Mouse (Mus musculus) olfactory bulb, adult 2 months (tissue): ENCODE data around the gene Nacc1.

Source experiments
- CTCF ChIP-seq: fragments of 200-500 bp; IDR thresholded peaks from 2 replicates; pipeline ENCODE4 v1.5.1; 2012; ENCODE audit warnings: low read depth, mild to moderate bottlenecking, low read length, moderate library complexity; ENCODE audit not compliant: insufficient read depth
- POLR2A ChIP-seq: fragments of 200-500 bp; IDR thresholded peaks from 2 replicates; pipeline ENCODE4 v1.6.1; 2012; ENCODE audit warnings: mild to moderate bottlenecking, low read depth, low read length, moderate library complexity; ENCODE audit not compliant: insufficient read depth

DNA sequence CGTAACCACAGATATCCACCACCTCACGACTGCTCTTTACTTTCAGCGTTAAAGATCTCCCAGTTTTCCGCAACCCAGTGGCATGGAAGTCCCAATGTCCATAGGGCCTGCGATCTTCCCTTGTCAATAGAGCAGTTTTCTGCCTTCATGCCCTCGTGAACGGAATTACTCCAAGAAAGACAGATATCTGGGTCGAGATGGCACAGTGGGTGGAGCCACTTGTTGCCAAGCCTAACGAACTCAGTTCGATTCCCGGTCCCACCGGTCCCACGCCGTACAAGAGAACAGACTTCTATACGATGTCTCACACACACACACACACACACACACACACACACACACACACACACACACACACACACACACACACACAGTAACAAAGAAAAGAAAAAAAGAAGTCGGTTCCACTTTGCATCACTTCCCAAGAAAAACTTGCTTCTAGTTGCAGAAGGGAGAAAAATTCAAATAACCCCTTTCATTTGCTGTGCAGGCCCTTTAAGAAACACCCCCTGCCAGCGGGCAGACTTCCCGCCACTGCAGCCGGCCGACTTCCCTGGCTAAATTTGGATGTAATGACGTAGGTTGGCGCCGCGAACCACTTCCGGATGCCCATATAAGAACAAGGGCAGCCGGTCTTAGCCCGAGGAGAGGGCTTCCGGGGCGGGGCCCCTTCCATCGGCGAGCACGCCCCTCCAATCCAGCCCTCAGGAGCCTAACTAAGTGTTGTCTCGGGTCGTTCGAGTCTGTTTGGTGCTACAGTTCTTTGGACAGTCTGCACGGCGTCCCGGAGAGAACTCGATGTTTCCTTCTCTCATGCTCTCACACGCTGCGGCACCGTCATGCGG, 24.0 kb downstream of the Nacc1 start:
- peak; percentile 43; the same call in 1 of the 2 replicates for TF ChIP-seq POLR2A
- no peak for TF ChIP-seq CTCF
